Mouse (Mus musculus): ENCODE measurements around the gene Dcakd.
A peak's percentile ranks its signal among the peaks of the same experiment; 100 is the strongest.

Dcakd gene

DNA sequence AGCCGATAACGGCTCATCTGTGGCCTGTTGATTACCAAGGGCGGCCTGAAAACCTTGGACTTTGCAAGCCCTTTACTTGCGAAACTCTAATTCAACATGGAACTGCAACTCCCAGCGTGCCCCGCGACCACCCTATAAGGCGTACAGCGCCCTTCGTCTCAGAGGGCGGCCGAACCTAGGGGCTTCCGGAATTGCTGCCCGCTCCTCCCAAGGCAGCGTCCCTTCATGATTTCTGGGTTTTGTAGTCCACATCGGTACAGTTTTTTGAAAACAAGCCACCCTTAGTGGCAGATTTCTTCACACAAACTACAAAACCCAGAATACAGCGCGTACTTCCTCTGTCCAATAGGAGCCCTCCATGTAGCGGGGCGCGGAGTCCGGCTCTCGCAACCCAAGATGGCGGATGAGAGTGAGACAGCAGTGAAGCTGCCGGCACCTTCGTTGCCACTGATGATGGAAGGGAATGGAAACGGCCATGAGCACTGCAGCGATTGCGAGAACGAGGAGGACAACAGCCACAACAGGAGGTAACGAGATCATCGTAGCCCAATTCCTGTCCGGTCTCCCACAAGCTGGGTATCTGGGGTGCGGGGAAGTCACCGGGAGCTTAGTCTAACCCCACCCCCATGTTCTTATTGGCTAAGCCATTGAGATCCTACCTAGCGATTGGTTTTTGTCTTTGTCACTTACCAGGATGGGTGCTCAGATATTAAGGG, at the start of gene Dcakd, which contains the start of gene Nmt1:
Gene Dcakd, minus strand, starts transcription at position 158 of the 716 bp plus-strand sequence.
Gene Nmt1, plus strand, starts transcription at position 15 of the 716 bp plus-strand sequence.
- peak; percentile 95 for DNase-seq

DNA sequence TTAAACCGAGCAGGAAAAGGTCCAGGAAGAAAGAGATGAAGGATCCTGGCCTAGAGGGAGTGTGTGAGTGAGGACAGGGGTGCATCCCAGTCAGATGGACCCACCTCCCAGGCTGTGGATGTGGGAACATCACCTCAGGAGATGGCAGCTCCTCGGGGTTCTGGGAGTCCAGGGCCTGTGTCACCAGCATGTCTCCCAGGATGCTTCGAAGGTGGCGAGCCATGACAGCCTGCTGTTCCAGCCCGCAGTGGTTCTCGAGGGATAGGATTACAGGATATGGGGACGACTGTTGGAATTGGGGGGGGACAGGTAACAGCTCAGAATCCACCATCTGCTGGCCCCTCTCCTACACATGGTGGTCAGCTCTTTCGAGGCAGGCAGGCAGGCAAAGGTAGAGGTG, 48.4 kb upstream of the Dcakd start:
- no peak for DNase-seq

DNA sequence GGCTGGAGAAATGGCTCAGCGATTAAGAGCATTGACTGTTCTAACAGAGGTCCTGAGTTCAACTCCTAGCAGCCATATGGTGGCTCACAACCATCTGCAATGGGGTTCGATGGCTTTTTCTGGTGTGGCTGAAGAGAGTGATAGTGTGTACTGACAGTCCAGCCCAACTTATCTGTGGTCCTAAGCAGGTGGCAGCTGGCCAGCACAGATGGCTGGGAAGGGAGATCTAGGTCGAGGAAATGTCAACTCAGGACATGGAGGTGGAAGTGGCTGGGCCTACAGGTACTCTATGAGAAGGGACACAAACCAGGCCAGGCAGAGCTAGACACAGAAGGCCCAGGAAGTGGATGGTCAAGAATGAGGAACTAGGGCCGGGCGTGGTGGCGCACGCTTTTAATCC, 47.9 kb upstream of the Dcakd start:
- no peak for DNase-seq

DNA sequence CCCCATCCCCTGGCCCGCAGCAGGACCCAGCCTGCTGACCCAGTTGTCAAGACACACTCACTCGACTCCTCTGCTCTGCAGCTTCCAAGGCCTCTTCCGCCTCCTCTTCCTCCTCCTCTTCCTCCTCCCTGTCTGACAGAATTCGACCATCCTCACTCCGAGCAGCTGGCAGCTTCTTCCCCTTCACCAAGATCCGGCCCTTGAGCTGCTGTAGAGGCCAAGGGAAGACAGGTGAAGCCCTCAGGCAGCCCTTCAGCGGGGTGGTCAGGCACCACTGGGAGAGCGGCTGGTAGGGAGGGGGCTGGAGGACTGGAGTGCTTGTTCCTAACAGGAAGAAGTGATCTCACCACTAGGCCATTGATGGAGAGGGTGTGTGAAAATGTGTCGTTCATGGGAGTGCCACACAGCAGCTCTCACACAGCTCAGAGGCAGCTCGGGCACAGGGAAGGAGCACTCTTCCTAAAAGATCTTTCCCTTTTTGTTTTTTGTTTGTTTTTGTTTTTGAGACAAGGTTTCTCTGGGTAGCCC, 46.7 kb upstream of the Dcakd start:
- DNase-seq = no peak

DNA sequence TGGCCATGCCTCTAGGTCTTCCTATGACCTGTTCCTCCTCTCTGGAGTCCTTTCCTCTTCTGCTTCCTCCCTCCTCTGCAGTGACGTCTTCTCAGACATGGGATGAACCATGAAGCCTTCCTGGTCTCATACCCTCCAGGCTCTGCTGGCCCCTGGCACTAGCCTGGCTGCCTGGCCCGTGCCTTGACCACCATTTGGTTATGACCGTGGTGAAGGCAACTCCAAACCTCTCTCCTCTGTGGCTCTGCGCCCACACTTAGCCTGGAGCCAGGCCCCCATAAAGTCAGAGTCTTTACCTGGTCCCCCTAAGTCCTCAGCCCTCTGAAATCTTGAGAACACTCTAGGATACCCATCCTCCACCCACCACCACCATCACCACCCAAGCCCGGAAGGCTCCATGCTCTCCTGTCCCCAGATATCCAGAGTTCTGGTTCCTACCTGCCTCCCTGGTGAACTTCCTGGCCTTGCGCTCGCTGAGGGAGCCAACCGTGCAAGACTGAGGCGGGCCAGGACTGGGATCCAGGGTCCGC, 46.1 kb upstream of the Dcakd start:
- no peak for DNase-seq

DNA sequence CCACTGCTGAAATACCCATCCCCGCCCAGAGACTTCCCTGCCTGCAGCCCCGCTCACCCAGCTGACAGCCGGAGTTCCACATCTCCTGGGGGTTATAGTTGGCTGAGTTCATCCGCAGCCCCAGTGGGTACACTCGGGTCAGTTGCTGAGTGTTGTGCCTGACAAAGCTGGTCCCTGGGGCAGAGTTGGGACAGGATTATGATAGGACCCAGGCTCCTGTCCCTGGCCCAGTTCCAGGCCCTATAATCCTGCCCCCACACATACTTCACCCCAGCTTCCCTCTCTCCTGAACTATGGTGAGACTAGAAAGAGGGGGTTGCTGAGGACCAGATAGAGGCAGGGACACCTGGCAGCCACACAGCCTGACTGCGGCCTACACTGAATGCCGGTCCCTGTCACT, 45.5 kb upstream of the Dcakd start:
- DNase-seq = no peak

DNA sequence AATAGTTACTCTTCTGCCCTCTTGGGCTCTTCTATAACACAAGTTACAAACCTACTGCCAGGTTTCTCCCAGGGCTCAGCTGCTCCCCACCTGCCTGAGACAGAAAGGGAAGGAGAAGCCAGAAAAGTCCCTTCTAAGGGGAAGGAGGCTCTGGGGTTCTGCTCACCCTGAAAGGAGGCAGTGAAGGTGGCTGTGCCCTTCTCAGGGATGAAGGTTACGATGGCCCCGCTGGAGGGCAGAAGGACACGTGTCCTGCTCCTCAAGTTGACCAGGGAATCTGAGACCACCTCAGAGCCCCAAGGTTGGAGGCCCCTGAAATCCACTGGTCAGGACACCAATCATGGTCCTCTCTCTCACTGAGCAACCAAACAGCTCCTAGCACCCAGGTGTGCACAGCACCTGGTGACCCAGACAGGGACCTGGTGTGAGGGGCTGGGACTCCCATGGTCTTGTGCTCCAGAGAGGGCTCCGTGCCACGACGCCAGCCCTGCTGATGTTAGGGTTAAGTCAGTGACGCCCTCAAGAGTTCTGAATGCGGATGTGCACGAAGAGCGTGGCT, 42.3 kb upstream of the Dcakd start:
- no peak for DNase-seq

DNA sequence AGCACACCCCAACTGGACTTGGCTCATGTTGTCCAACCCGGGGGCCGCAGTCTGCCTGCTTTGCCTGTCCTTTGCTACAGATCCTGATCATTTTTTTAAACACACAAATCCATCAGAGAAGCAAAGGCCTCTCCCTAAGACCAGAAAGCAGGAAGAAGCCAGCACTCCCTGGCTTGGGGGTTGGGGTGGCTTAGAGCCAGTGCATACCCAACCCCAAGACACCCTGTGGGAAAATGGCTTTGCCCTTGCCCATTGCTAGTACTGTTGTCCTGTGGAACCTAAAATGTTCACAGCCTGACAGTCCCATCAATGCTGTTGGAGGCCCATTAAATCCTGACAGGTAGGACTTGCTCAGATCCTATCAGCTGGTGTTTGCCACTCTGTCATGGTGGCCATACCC, 41.6 kb upstream of the Dcakd start:
- DNase-seq = no peak

DNA sequence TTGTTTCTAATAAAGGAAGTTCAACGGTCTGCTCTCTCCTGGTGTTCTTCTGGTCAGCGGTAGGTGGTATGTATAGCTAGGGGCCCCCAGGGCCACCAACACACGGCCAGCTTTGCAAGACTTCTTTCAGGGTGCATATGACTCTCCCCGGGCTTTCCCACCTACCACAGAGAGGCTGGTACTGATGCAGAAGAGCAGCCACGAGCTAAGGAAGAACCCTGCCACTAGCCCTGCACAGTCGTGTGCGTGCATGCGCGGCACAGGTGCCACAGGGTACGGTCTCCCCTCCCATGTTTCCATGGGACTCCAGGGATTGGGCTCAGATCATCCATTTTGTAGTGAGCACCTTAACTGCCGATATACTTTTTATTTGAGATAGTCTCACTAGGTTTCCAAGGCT, 40.8 kb upstream of the Dcakd start:
- no peak for DNase-seq

DNA sequence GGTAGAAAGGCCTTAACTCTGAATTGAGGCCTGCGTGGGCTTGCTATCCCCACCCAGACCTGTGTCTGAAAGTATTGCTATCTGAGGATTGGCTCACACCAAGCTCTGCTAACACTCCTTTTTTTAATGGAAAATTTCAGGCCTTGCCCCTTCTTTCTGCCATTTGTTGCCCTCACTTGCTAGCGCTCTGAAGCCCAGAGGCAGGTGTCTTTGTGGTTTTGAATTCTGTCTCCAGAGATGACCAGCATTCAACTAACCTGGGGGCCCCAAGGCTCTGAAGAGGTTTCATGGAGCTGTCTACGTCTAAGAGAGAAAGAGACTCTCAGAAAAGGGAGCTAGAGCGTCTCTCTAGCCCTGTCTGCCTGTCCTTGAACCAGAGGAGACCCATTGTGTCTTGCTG, 40.1 kb upstream of the Dcakd start:
- no peak for DNase-seq

DNA sequence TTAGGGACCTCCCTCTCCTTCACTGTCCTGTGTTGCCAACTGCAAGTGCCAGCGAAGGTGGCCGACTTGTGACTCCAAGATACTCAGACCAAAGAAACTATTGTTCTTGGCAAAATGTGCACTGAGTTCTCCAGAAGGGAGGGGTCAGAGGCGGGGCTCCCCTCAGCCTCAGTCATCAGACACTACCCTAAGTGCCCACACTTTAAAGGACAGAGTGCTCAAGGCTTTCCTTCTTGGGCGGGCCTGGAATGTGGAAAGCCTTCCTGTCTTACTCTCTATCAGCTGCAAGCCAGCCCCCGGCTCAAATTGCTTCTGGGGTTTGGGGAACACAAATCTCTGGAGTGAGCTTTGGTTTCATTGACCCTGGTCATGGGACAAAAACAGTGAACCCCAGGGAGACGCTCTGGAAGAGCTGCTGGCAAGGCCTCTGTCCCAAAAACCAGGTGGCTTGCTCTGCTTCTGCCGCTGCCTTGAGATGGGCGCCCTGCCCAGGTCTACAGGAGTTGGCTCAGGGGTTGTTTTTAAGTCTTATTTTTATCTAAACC, 39.4 kb upstream of the Dcakd start:
- peak; percentile 18 for DNase-seq

DNA sequence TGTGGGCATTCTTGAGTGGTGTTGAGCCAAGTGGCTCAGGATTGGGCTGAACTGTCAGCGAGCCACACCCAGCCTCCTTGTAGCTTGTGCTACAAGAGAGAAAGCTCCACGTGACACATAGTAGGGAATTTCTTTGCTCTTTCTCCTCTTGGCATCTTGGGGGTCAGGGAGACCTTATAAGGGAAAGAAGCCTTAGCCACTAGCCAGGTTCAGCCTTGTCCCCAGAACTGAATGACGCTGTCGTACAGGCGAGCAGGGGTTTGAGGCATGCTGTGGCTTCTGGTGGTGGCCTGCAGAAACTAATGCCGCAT, 38.9 kb upstream of the Dcakd start:
- DNase-seq = no peak

DNA sequence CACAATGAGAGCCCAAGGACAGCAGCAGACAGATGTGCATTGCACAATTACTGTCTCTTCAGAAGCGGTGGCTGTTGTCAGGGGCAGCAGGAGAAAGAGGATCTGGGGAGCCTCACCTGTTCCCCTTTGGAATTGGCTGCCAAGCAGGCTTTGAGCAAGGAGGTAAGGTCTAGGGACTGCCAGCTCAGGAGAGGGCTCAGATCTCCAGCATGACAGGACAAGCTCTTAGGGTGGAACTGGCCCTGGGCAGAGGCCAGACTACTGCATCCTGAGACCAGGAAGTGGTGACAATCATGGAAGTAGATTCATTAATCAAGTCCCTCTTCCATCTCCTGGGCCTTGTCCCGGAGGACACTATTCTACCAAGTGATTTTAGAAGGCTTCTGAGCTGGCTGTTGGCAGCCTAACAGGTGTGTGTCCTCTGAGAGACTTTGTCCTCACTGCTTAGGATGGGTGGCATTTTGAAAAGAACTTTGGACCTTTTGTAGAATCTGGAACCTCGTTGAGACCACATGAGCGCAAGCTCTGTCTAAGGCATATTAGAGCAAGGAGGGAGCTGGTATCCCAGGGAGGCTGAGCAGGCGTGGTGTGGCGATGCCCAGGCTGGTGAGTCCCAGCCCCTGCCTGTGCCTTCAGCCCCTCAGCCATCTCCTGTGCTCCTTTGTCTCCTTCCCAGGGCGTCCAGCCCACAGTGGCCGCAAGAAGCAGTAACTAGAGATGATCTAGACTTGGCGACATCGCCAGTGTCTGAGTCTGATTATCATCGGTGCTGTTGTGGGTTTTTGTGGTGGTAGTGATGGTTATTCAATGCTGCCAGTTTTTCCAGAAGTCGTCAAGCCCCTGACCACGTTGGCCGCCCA, 38.3 kb upstream of the Dcakd start:
- no peak for DNase-seq

DNA sequence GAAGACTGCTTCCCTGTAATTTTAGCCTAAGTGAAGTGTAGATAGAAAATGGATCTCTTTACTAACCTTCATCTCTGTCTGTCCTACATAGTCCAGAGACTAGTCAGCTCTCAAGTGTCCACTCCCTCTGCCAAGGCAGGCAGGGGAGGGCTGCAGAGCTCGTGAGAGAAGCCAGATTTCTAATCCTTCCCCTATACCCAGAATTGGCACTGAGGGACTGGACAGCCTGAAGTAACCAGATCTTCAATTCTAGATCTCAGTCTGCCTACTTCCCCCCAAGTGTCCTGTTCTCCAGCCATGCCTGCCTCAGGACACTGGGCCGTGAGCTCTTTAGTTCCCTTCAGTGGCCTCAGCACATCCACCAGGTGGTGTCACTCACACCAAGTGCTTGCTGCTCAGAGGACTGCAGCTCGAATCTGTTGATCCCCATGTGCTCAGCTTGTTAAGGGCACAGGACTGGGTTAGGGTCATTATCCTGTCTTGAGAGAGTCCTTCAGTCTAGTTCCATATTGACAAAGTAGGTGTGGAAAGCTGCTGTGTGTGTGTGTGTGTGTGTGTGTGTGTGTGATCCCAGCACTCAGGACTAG, 30.5 kb upstream of the Dcakd start:
- DNase-seq = no peak

DNA sequence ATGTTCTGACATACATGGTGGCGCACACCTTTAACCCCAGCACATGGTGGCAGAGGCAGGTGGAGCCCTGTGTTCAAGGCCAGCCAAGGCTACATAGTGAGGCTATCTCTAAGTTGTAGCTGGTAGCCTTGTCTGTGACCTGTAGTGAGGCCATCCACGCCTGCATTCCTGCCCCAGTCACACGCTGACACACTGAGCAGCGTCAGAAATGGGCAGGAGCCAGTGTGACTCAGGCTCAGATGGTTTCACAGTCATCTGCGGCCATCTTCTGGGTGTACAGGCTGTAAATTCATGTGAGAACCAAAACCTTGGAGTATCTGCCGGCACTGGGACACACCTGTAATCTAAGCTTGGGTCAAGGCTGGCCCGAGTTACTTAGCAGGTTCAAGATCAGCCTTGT, 28.5 kb upstream of the Dcakd start:
- DNase-seq = no peak

DNA sequence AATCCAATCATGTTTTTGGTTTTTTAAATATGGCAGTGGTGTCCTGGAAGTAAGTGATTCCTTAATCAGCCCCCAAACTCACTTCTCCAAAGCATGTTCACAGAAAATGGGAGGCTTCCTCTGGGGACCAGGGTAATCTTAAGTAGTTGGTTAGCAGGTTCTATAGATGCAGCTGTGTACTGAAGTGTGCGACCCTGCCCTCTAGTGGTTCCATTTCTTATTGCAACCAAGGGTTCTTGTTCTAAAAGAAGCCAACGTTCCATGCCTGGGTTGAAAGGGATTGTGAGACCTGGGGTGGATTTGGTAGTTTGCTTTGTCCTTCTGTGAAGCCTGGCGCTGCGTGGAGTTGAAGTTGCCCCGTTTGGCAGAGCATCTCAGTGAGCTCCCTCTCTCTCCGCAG, 26.7 kb upstream of the Dcakd start:
- DNase-seq = peak; percentile 87

DNA sequence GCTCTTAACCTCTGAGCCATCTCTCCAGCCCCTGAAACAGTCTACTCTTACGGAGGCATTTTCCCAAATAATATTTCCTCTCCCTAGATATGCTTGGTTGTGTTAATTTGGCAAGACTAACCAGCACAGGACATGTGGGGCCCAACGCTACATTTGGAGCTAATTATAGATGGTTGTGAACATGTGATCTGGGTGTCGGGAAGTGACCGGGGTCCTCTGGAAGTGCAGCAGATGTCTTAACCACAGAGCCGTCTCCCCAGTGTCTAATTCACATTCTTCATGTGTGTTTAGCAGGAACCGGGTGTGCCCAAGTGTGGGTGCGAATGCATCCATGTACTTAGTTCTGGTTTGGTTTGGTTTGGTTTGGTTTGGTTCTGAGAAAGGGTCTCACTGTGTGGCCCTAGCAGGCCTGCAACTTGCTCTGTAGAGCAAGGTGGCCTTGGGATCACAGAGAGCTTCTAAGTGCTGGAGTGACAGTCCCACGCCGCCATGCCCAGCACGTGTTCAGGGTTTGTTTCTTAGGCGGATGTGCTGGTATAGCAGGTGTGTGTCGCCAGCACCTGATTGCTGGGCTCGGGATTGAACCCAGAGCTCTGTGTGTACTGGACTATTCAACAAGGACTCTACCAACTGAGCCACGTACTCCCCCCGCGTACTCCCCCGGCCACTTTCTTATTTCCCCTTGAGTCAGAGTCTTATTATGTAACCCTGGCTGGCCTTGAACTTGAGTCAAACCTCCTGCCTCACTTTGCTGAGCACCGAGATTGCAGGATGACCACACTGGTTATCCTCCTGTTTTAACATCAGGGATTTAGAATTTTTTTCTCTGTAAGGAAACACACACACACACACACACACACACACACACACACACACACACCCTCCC, 25.3 kb upstream of the Dcakd start:
- no peak for DNase-seq

DNA sequence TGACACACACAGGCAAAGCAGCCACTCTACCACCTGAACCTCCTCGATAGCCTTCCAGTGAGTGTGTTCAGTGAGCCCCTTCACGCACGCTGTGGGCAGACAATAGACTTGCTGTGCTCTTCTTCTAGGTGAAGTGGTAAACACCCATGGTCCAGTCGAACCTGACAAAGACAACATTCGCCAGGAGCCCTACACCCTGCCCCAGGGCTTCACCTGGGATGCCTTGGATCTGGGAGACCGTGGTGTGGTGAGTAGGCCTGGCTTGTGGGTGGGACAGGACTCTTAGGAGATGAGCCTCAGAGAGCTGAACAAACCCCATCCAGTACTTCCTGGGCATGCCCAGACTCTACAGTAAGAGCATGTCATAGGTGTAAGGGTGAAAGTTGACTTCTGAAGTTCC, 23.9 kb upstream of the Dcakd start:
- DNase-seq = no peak

DNA sequence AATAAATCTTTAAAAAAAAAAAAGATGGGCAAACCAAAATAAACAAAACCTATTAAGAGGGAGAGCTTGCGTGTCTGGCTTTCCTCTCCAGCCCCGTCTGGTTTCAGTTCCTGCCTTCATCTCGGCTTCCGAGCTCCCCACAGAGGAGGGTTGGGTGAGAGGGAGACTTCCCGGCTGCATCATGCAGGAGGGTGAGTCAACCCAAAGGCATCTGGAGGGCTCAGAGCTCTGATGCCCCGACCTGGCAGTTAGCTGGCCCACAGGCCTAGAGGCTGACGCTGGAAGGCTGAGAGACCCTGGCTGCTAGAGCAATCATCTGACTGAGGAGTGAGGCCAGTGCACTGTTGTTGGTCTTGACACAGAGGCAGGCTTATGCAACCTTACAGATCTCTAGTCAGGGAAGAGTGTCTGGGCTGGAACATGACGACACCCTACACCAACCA, 23.1 kb upstream of the Dcakd start:
- DNase-seq = no peak

DNA sequence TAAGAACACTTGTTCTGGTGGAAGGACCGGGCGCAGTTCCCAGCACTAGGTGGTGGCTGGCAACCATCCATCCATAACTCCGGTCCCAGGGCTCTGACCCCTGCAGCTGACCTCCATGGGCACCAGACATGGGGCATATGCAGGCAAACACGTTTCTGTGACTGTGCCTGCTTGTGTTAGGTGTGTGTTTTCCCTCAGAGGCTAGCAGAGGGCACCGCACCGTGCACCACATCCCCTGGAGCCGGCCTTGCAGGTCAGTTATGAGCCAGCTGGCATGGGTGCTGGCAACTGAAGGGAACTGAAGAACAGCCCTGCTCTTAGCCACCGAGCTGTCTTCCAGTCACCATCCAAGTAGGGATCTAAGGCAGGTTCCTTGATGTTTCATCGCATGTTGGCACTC, 22.0 kb upstream of the Dcakd start:
- DNase-seq = no peak

DNA sequence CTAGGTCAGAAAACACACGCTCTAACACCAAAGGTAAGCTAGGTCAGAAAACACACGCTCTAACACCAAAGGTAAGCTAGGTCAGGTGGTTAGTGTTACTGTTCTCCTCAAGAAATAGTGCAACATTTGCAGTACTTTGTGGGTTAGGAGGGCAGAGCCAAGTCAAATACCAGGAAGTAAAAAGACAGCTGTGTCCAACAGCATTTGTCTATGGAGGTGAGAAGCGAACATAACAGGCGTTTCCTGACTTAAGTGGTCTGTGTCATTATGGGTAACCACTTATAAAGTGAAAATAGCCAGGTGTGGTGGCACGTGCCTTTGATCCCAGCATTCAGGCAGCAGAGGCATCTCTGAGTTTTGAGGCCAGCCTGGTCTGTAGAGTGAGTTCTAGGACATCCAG, 21.5 kb upstream of the Dcakd start:
- DNase-seq = no peak

DNA sequence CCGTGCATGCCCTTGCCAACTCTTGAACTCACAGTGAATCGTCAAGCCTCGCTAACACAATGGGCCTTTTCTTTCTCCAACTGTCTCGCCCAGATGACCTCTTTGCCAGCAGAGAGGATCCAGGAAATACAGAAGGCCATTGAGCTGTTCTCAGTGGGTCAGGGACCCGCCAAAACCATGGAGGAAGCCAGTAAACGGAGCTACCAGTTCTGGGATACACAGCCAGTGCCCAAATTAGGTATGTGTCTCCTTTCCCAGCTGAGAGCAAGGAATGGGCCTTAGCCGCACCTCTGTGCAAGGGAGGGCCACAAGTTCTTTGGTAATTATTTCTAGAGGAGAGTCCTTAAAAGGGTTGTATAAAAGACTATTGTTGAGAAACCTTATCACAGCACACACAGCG, 18.2 kb upstream of the Dcakd start:
- no peak for DNase-seq
